Mouse (Mus musculus) left cerebral cortex, postnatal 36 days (tissue): ENCODE data around the gene Clic5. TPM values are rescaled to one million over a fixed set of nuclear protein-coding genes. Genes with fewer than 3 reads are reported as not detected.

Experiments
- total RNA-seq, 2 experiments: library from RNA; stranded (reverse); gene quantifications; 2 replicates each; pipeline ENCODE4 v1.2.3; 2021

Gene Clic5
- total RNA-seq, 2 experiments from 2014 or later = 4.0 to 4.8 TPM

Other genes with a start within 250 kb of the Clic5 start
- gene Enpp5, start 109.8 kb upstream of the Clic5 start, total RNA-seq = 100 to 1,000 TPM; 175 to 189 TPM
- gene Enpp4, start 82.8 kb upstream of the Clic5 start, total RNA-seq = 10 to 100 TPM; 13.2 to 14.6 TPM